Mouse (Mus musculus) cortical plate, adult 2 months (tissue): ENCODE results near the gene Ddc. TPM values are rescaled to one million over a fixed set of nuclear protein-coding genes. Genes with fewer than 3 reads are reported as not detected.

Experiments
- H3K27ac ChIP-seq: fragments of 200-500 bp; 2 replicates; pipeline ENCODE4 v1.5.1; 2012; ENCODE audit warnings: low read length, control low read depth, inconsistent platforms; ENCODE audit not compliant: insufficient read depth
- H3K4me1 ChIP-seq: fragments of 200-500 bp; 2 replicates; pipeline ENCODE4 v1.6.1; 2011; ENCODE audit warnings: low read length; ENCODE audit not compliant: control insufficient read depth, insufficient read depth
- H3K4me3 ChIP-seq: fragments of 200-500 bp; 2 replicates; pipeline ENCODE4 v1.5.1; 2011; ENCODE audit warnings: mild to moderate bottlenecking, low read length, control low read depth; ENCODE audit not compliant: insufficient read depth
- CTCF ChIP-seq: fragments of 200-500 bp; IDR thresholded peaks from 2 replicates; pipeline ENCODE4 v1.5.1; 2011; ENCODE audit warnings: mild to moderate bottlenecking, control low read depth, low read length; ENCODE audit not compliant: insufficient read depth; ENCODE audit errors: extremely low read depth
- POLR2A ChIP-seq: fragments of 200-500 bp; IDR thresholded peaks from 2 replicates; pipeline ENCODE4 v1.6.1; 2011; ENCODE audit warnings: mild to moderate bottlenecking, low read length, control low read depth; ENCODE audit not compliant: insufficient read depth; ENCODE audit errors: extremely low read depth
- polyA plus RNA-seq: library from polyadenylated mRNA; depleted of rRNA; stranded (reverse); fragments of >200 nt; gene quantifications from 2 replicates; pipeline ENCODE4 v1.2.3, GENCODE M21; 2012

Gene Ddc
- polyA plus RNA-seq, 1 experiment: 7.4 TPM

DNA sequence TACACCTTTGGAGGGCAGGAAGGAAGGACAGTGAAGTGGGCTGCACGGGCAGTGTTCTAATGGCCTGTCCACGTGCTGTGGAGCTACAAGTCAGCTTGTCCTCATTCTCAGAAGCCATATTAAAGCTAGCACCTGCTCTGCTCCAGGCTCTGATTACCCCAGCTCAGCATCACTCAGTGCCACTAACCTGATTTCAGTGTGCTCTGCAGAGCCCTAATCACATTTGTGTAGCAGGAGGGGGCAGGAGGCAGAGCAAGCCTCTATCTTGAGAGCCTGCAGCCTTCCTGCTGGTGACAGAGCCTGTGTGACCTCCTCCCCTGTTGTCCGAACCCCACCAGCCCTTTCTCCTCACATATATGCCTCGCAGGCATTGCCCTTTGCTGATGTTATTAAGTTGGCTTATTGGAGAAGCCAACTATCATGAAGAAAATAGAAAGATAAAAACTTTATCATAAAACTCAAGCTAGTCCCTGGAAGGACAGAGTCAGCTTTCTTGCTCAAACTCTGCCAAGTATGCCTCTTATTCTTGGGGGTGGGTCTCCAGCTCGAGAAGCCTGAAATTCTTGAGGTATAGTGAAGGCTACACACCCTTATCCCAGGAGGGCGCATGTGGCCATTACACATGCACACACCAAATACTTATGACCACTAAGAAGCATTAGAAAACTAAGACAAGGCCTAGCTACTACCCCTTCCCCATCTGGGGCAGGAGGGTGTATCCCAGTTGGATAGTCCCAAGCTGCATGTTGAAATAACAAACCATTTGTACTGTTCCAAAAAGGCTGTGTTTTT lies 47.3 kb downstream of the Ddc start:
- TF ChIP-seq POLR2A (no peak), CTCF (no peak)
- no peaks in the 10 kb centered on the region for H3K4me1 ChIP-seq
- H3K4me3 ChIP-seq: no peak overlapping the region
- no peak overlapping the region for H3K27ac ChIP-seq

DNA sequence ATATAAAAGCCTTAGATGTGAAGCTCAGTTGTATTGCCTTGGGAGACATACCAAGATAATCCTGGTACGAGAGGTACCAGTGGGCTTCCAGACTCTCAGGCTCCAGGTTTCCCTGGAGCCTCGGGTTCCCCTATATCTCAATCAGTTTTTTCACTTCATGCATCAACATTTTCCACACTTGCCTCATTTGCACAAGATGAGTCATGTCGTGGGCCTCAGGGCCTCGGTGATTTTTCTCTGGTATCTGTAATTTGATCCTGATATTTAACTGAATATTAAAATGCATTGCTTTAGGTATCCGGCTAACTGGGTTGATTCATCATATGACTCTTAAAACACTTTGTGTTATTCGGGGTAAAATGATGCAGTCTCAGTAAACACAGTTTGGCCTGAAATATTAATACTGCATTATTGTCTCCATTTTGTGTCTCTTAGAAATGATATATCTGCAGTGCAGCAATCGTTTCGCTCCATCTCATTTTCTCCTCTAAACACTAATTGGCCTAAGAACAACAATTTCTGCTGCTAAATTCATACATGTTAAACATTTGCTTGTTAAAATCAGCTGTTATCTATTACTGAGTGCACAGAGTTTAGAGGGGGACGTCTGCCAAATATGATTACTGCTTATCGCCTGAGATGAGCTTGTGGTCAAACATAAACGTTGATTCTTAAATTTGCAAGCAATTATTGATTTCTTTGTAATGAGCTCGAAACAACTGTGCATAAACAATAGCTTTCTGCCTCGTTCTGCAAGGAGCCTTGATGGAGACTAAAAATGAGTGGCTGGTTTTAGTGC lies 48.2 kb downstream of the Ddc start:
- Histone ChIP-seq H3K4me1 (no peaks in the 10 kb centered on the region), H3K4me3 (no peak overlapping the region), H3K27ac (no peak overlapping the region)
- TF ChIP-seq POLR2A: no peak
- TF ChIP-seq CTCF: no peak

DNA sequence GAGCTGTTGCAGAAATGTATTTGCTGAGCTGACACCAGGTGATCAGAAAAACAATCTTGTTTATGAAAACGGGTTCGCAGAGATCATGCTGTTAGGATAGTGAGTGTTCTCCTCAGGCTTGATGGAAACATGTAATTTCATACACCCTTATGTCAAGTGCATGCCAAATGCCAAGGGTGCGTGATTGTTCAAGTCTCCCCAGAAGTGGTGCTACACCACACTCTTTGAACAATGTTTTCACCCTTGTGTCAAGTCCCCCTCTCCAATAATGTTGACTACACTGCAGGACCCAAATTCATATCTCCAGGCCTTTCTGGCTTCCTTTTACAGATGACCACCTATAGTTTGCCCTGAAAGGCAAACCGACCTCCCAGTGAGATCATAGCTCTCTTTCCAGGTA lies 49.5 kb downstream of the Ddc start:
- Histone ChIP-seq H3K4me1 (no peaks in the 10 kb centered on the region), H3K4me3 (no peak overlapping the region), H3K27ac (no peak overlapping the region)
- TF ChIP-seq CTCF (no peak), POLR2A (no peak)

DNA sequence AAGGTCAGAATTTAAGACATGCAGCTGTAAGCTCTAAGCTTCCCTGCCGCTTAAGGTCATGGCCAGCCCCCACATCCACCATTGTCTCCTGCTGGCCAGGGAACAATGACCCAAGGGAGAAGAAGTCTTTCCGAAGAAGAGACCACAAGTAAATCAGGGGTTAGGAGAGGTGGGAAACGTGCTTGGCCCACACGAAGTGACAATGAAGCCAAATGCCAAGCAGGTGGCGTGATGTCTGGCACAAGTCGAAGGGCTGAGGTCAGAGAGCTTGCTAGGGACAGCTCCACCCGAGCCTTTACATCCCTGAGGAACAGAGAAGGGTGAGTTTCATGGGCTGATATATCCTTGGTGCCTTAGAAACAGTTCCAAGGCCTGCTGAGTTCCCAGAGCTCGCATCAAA lies 52.9 kb downstream of the Ddc start:
- Histone ChIP-seq H3K4me1 (no peaks in the 10 kb centered on the region), H3K4me3 (no peak overlapping the region), H3K27ac (peak overlapping the region; percentile 62)
- TF ChIP-seq POLR2A (no peak), CTCF (no peak)

DNA sequence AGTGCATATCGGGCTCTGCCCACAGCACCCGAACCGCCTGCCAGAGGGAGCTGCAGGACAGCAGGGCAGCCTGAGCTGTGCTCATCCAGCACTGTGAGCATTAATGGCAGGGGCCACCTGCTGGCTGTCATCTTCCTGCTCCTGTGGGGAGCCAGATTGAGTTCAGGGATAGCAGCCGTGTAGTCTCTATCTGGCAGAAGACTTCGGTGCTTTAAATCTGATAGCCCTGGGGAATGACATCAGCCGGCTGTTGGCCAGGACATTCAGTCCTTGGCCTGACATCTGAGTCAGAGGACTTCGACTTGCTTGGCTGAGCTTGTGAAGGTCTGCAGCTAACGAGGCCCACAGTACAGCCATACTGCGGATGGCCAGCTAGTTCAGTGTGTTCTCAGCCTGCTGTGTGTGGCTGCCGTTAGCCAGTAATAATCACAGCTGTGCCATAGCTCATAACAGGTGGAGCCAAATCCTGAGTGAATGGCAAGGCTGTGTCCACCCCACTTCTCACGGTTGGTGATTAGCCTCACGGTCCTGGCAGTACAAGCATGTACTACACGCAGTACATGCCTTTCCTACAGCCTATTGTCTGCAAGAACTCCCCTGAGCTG lies 53.5 kb downstream of the Ddc start:
- TF ChIP-seq POLR2A (no peak), CTCF (peak; percentile 21; the same call in 1 of the 2 replicates)
- H3K4me1 ChIP-seq: no peaks in the 10 kb centered on the region
- H3K4me3 ChIP-seq: no peak overlapping the region
- no peak overlapping the region for H3K27ac ChIP-seq

DNA sequence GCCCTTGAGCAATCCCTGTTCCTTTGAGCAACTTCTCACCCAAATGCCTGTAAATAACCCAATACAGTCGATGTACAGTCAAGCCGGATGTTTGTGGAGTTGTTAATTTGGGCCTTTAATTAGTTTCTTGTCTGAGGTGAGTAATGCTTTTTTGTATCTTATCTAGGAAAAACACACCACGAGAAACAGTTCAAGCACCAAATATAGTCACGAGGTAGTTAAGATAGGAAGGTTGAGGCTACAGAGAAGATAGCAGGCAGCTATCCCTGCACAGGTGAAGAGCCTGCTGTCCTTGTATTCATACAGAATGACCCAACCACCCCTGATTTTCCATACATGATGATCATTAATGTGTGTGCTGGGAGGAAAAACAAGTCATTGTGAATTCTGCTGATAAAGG lies 56.4 kb downstream of the Ddc start:
- H3K4me1 ChIP-seq: no peaks in the 10 kb centered on the region
- TF ChIP-seq CTCF (no peak), POLR2A (no peak)

DNA sequence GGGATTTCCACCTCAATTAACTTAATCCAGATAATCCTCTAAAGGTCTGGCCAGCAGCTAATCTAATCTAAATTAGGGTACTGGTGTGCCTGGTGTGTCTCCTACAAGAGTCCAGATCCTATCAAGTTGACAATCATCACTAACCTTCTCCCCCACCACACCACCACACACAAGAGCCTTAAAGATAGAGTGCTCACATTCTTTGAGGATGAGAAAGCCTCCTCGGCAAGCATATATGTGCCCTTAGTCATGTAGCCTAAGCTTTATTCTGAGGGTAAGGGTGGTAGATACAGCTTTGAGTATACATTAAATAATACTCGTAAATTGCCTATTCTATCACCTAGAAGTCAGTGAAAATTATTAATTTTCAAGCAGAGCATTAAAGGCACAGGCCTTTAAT lies 57.2 kb downstream of the Ddc start:
- Histone ChIP-seq H3K27ac (no peak overlapping the region), H3K4me1 (no peaks in the 10 kb centered on the region), H3K4me3 (no peak overlapping the region)
- TF ChIP-seq CTCF (no peak), POLR2A (no peak)

More for the DNA sequence above, 56.4 kb downstream of the Ddc start:
- H3K4me3 ChIP-seq: no peak overlapping the region
- H3K27ac ChIP-seq: no peak overlapping the region

DNA sequence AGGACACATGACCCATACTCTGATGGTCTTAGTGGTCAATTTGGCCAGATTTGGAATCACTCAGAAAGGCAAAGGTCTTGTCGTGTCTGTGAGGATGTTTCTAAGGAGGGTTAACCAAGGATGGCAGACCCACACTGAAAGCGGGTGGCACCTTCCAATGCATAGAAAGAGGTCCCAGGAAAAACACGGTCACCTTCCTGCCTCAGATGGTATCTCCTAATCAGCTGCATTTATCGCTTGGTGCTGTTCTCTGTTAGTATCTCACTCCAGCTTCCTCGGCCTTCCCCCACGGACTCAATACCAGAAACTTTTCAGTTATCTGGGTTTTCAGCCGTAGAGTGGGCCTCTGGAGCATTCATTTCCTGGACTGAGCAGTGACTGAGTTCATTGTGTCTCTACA lies 58.1 kb downstream of the Ddc start:
- Histone ChIP-seq H3K4me1 (no peaks in the 10 kb centered on the region), H3K4me3 (no peak overlapping the region), H3K27ac (no peak overlapping the region)
- TF ChIP-seq POLR2A: no peak

DNA sequence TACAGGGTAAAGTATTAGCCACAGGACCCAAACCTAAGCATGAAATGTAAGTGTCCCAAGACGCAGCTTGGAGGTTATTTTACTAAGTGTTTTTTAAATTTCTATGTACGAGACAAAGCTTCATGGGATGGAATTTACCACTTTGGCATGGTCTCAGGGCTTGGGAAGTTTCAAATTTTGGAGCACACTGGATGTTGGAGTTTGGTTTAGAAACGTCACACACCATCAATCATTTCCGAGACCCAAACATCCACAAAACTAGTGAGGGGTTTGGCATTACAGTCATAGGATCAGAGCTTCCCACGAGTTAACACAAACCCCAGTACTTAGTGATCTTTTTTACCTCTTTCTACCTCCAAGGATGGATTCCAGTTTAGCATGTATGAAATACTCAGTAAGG lies 60.6 kb downstream of the Ddc start:
- Histone ChIP-seq H3K4me3 (no peak overlapping the region), H3K4me1 (no peaks in the 10 kb centered on the region), H3K27ac (no peak overlapping the region)
- TF ChIP-seq CTCF: no peak
- no peak for TF ChIP-seq POLR2A

DNA sequence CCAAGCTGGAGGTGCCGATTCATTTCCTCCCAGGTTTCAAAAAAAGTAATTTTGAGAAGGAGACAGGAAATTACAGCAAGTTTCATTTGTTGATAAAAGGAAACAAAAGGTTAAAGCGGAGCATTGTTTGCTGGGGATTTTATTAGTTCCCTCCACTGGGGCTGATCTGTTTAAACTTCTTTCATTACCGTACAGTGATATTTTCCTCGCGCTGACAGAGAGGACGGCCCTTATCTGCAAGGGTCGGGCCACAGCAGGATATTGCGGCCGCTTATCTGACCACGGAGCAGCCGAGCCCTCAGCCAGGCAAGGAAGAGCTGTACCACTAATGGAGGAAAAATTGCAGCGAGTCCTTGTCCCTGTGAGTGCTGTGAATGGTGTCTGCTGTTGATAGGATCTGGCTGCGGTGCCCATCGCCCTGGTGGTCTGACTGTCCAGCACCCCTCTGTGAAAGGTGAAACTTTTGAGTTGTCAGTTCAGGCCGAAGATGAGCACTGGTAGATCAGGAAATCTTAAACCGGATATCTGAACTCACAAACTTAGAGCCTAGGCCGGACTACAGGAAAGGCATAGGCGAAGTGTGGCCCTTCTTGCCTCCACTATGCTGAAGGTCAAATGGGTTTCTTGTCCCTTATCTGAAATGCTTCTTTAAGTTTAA lies 61.1 kb downstream of the Ddc start:
- no peak overlapping the region for H3K27ac ChIP-seq
- no peak for TF ChIP-seq POLR2A
- H3K4me3 ChIP-seq: no peak overlapping the region
- H3K4me1 ChIP-seq: no peaks in the 10 kb centered on the region
